Mouse (Mus musculus) G1E (cell line): Measurements from ENCODE around the gene Snx21.

Experiments used
- CTCF ChIP-seq: IDR thresholded peaks from 2 replicates; pipeline ENCODE4 v1.5.1; 2012; ENCODE audit warnings: low read depth, low read length, inconsistent platforms, mixed read lengths
- GATA1 ChIP-seq: IDR thresholded peaks from 2 replicates; pipeline ENCODE4 v1.6.1; 2012; ENCODE audit warnings: borderline replicate concordance, low read length, inconsistent platforms, mixed read lengths
- POLR2AphosphoS5 ChIP-seq: IDR thresholded peaks from 2 replicates; pipeline ENCODE4 v1.6.1; 2012; ENCODE audit warnings: low read depth, low read length, inconsistent platforms; ENCODE audit not compliant: insufficient replicate concordance
- TAL1 ChIP-seq: conservative IDR thresholded peaks from 2 replicates; pipeline ENCODE4 v1.6.1; 2012; ENCODE audit warnings: low read depth, low read length, inconsistent platforms, mixed read lengths

- TF ChIP-seq CTCF, result no peak
- no peak for TF ChIP-seq TAL1
- TF ChIP-seq POLR2AphosphoS5, result no peak
- no peak for TF ChIP-seq GATA1
Measured at GRCm38 (mm10) chr2:164813557-164813956, 27.9 kb downstream of the Snx21 start.
